Mouse (Mus musculus) mature B cell (primary cell): Measurements from ENCODE around the gene Gprc5d.

ENCODE experiments used
- in situ Hi-C: fragments of 300-500 bp; cut with MboI; formaldehyde crosslinking; loops from 2 replicates; pipeline ENCODE4 v1.14.3; 2019

Gene Gprc5d

DNA sequence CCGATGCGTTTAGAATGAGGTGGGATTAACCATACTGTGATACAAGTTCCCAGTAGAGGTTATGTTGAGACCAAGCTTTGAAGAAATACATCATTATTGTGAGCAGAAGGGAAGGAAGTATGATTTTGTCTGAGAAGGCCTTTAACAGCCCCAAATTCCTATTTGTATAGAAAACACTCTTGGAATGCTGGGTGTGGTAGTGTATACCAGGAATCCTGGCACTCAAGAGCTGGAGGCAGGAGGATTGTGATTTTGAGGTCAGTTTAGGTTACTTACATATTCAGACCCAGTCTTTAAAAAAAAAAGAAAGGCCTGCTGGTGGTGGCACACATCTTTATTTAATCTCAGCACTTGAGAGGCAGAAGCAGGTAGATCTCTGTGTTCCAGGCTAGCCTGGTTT is 47.7 kb downstream of the Gprc5d start:
- in situ Hi-C loops: no loop called here

DNA sequence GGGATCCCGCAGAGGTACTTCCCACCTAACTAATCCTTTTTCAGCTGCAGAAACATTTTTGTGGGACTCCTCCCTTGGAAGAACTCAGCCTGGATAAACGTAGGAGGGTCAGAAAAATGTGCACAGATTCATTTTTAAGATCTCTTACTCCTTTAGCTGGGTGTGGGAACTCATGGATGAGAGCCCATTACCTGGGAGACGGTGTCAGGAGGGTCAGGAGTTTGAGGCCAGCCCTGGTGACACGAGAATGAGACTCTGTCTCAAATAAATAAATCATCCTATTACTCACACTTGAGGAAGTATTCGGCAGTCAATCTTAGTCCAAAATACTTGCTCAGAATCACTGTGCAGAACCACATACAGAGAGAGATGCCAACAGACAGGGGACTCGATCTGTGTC is 48.2 kb downstream of the Gprc5d start:
- in situ Hi-C loops: no loop called here

DNA sequence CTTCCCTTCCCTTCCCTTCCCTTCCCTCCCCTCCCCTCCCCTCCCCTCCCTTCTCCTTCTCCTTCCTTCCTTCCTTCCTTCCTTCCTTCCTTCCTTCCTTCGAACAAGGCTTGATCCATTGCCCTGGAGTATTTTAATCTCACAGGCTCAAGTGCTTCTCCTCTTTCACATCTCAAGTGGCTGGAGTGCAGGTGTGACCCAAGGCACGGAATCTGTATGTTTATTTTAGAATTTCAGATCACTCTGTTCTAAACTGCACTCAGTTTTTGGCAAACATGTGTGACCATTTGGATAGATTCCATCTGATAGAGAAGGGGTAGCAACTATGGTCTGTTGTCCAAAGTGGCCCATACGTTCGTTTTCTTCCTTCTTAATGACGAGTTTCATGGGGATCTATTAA is 49.9 kb downstream of the Gprc5d start:
- in situ Hi-C loops: no loop called here

- in situ Hi-C loops: no loop called here
Measured at GRCm38 (mm10) chr6:135066795-135067445, 51.2 kb downstream of the Gprc5d start.

DNA sequence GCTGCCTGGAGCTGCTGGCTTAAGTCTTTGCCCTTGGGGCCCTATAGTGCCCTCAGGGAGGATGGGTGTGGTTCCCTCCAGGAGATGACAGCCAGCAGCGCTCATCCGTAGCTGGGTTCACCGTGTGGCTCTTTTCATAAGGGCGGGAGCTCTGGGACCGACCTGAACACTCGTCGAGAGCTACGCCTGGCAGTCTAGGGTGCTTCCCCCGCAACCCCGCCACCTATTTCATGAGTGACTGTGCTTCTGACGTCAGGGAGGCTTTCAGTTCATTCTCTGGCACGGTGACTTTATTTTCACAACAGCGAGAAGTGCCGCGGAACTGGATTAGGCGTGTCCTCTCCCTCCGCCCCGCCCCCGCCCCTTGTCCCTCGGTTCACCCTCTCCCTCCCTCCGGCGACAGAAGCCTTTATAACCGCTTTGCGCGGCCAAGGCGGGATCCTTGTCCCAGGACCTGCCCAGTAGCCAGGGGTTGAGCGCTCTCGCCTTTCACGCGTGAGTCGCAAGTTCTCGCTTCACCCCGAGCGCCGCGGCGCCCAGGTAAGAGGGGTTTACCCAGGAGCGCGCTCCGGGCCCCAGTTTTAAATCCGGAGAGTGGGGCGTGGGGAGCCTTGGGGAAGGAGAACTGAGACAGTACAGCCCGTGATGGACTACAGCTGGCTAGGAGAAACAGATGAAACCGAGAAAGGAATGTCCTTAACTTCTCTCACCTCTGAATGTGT is 52.7 kb downstream of the Gprc5d start, which contains the start of gene Gprc5a:
Gprc5a (plus strand) TSS at position 416 of the 722 bp plus-strand sequence.
- in situ Hi-C loops: no loop called here

- in situ Hi-C loops: no loop called here
Measured at GRCm38 (mm10) chr6:135064621-135065020, 53.5 kb downstream of the Gprc5d start.

- in situ Hi-C loops: no loop called here
Measured at GRCm38 (mm10) chr6:135060728-135061127, 57.4 kb downstream of the Gprc5d start.
